Mouse (Mus musculus) spleen, adult 2 months (tissue): ENCODE results near the gene Gm2696.

Source experiments
- CTCF ChIP-seq: fragments of 200-500 bp; IDR thresholded peaks from 2 replicates; pipeline ENCODE4 v1.5.1; 2011; ENCODE audit warnings: mild to moderate bottlenecking, inconsistent platforms; ENCODE audit not compliant: insufficient read depth, insufficient read length, insufficient replicate concordance; ENCODE audit errors: extremely low read depth
- POLR2A ChIP-seq: fragments of 200-500 bp; IDR thresholded peaks from 2 replicates; pipeline ENCODE4 v1.6.1; 2011; ENCODE audit warnings: low read depth, low read length, inconsistent platforms

GRCm38 (mm10) chr10:77811743-77812142 is 2.7 kb upstream of the Gm2696 start, which contains the start of gene Gm9507:
- TF ChIP-seq CTCF (no peak), POLR2A (no peak)
